Mouse (Mus musculus) olfactory bulb, adult 2 months (tissue): Measurements from ENCODE around the gene Arpc4.

Experiments
- CTCF ChIP-seq: fragments of 200-500 bp; IDR thresholded peaks from 2 replicates; pipeline ENCODE4 v1.5.1; 2012; ENCODE audit warnings: low read depth, mild to moderate bottlenecking, low read length, moderate library complexity; ENCODE audit not compliant: insufficient read depth
- POLR2A ChIP-seq: fragments of 200-500 bp; IDR thresholded peaks from 2 replicates; pipeline ENCODE4 v1.6.1; 2012; ENCODE audit warnings: mild to moderate bottlenecking, low read depth, low read length, moderate library complexity; ENCODE audit not compliant: insufficient read depth

DNA sequence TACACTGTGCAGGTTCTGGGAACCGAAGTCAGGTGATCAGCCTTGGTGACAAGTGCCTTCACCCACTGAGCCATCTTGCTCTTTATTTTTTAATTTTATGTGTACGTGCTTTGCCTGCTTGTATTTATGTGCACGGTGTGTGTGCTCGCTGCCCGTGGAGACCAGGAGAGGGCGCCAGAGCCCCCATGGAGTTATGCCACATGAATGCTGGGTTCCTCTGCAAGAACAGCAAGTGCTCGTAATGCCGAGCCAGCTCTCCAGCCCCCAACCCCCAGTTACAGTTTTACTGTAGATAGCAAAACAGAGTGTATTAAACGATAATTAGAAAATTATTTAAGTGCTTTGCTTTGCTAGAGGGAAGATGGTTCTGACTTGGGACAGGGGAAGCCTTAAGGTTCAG lies 28.8 kb downstream of the Arpc4 start:
- TF ChIP-seq POLR2A (no peak), CTCF (no peak)
